Mouse (Mus musculus): Measurements from ENCODE around the gene Gm28048.
A peak's percentile ranks its signal among the peaks of the same experiment; 100 is the strongest.

The Gm28048 gene

DNA sequence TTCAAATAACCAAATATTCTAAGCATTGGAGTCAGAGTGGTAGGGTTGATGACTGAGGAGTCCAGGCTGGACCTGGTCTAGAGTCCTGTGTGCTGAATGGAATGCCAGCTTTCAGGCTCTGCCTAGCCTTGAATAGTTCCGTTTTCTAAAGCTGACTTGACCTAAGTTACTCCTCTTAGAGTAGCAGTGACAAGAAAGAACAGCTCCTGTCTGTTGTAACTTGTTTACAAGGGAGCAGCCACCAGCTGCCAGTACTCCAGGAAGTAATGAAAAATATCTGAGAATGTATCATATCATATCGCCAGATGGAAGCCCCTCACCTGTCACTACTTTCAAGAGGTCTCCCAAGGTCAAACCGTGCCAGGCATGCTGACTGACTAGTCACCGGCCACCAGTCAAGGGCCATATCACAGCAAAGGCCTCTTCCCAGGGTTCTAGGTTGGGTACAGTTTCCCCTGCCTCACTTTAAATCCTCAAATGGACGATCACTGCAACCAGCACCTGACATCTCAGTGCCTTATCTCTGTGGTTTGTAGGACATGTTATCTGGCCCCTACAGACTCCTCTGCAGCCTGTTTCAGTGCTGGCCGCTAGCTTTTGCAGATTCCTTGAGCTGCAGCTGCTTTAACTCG lies 172.3 kb downstream of the Gm28048 start:
- no peak for DNase-seq (ENCODE audit: low read depth, low spot score)

DNA sequence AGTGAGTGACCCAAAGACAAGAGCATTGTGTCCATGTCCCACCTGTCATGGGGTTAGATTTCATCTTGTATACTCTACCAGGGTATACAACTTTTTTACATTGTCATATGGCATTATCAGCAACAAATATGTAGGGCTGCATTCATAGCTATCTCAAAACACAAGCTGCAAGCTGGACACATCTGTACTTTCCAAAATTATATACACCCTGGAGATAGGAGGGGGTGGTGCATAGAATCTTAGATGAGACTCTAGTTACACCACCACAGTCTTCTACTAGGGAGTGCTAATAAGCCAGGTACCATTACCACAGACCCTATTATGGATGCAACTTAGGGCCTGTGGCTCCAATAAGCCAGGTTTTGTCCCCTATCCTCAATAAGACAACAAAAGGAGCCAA lies 173.8 kb downstream of the Gm28048 start:
- DNase-seq (ENCODE audit: low read depth, low spot score), result no peak

DNA sequence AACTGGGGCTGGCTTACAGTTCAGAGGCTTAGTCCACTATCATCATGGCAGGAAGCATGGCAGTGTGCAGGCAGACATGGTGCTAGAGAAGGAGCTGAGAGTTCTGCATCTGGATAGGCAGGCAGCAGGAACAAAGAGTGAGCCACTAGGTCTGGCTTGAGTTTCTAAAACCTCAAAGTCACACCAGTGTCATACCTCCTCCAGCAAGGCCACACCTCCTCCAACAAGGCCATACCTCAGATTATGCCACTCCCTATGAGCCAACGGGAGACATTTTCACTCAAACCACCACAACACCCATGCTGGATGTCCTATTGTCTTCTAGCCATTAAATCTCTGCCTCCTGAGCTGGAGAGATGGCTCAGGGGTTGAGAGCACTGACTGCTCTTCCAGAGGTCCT lies 176.7 kb downstream of the Gm28048 start:
- DNase-seq (ENCODE audit: low read depth, low spot score), result no peak

DNA sequence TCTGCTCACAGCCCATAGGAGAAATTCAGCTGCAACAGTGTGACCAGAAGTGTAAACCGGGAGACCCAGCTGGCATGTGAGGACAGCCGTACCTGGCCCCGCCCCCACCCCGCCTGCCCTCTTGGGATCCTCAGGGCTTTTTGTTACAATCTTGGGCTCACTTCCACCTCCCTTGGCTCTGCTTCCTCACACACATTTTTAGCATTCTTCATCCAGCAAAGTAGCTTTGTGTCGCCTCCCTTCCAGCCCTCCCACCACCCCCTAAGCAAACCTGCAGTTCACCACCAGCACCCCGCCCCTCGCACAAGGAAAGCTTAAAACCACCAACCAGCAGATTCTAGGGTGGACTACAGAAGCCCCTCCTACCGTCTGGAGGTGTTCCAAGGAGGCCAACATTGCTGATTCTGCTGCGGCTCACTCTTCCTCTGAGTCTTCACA lies 181.9 kb downstream of the Gm28048 start:
- peak; percentile 18 for DNase-seq (ENCODE audit: low read depth, low spot score)

DNA sequence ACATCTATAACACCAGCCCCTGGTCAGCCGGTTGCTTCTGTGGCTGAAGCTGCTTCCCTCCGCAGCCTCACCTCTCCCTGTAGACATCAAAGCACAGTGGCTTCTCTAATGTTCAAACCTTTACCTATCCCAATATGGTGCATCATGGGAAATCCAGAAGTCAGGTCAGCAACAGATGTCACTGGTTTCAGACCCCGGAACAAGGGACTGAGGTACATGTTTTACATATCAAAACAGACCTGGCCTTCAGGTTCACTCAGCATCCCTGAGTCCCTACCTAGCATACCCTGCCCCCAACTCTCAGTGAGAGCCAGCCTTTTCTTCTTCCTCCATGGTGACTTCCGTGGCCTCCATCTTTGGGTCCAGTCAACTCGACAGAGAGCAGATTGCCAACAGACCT lies 183.0 kb downstream of the Gm28048 start:
- no peak for DNase-seq (ENCODE audit: low read depth, low spot score)

DNA sequence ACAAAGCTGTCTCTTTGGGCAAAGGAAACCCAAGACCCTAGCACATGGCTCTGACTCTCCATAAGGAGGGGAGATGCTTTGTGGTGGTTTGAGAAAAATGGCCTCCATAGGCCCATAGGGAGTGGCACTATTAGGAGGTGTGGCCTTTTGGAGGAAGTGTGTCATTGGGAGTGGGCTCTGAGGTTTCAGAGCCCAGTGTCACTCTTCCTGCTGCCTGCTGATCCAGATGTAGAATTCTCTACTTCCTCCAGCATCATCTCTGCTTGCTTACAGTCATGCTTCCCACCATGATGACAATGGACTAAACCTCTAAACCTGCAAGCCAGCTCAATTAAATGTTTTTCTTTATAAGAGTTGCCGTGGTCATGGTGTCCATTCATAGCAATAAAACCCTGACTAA lies 187.2 kb downstream of the Gm28048 start:
- no peak for DNase-seq (ENCODE audit: low read depth, low spot score)

DNA sequence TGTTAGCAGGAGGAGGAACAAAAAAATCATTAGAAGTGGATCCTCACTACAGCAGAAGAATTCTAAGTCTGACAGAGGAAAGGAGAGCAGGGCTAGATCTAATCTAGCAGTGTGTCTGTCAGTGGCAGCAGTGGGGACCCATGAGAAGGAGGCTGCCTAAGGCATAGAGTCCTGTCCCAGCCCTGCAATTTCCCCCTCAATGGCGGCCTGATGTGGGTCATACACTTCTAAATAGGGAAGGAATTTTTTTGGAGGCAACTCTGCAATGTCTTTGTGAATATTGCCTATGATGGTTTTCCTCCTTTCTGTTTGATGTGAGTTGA lies 188.0 kb downstream of the Gm28048 start:
- DNase-seq (ENCODE audit: low read depth, low spot score), result no peak

DNA sequence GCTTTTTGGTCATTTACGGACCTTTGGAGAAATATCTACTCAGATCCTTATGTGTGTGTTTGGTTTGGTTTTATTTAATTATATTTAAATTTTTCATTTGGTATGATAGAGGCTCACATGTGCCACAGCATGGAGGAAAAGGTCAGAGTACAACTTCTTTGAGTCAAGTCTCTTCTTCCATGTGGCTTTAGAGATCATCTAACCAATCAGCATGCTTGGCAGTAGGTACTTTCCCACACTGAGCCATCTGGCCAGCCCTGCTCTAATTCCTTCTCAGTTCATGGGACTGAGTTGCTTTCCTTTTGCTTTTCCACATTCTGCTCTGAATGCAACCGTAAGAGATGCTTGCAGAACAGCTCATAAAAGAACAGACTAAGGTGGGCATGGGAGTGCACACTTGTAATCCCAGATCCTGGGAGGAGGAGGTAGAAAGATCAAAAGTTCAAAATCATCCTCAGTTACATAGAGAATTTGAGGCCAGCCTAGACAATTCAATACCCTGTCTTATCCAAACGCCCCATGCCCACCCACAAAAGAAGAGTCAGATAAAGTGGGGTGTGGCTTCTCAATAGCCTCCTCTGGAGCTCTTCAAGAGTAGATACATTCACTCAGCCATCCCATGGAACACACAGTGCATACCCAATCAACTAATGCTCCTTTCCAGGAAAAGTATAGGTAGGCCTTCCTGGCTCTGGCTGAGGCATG lies 188.6 kb downstream of the Gm28048 start:
- DNase-seq (ENCODE audit: low read depth, low spot score), result no peak

DNA sequence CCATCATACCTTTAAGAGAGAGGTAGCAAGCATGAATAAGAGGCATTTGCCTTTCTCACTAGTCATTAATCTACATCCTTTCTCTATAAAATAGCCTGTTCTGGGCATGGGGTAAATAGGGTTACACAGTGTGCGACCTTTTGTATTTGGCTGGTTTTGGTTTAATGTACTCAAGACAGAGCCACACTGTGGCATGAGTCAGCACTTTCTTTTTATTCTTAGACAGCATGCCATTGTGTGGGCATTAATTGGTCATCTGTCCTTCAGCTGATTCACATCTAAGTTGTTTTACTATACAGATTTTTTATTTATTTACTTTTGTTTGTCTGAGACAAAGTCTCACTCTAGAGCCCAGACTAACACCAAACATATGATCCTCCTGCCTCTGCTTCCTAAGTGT lies 189.7 kb downstream of the Gm28048 start:
- DNase-seq (ENCODE audit: low read depth, low spot score), result no peak

DNA sequence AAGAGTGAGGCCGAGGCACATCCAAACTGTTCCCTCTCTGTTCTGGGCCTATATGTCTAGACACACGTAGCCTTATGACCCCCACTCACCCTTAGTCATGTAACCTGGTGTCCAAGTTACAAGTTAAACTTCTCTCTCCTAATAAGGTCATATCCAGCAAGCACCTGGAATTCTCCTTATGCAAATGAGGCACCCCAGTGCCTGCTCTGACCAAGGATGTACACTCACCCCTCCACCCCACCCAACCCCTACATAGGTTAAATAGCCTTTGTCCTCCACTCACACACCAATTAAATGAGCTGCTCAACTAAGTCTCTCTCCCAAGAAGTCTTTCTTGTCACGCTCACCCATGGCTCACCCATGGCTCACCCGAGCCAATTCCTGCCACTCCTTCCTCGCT lies 190.2 kb downstream of the Gm28048 start:
- no peak for DNase-seq (ENCODE audit: low read depth, low spot score)

DNA sequence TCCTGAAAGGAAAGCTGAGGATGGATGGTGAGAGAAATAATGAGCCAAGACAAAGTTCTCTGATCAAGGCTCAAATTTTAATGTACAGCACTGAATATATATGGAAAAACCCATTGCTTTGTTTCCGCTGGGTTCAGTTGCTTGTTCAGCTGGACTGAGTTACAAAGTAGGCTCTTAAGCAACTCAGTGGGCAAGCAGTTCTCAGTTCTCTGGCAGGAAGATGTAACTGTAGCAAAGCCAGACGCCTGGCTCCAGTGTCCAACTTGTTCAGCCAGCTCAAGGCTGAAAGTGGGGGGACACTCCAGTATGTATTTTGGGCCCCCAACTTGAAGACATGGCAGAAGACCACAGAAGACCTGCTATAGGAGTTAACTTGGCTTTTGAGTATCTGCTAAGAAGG lies 194.1 kb downstream of the Gm28048 start:
- DNase-seq (ENCODE audit: low read depth, low spot score), result no peak

All from brain, adult 2 months (tissue).